Mouse (Mus musculus): ENCODE measurements around the gene Sstr5.

The Sstr5 gene

GRCm38 (mm10) chr17:25497013-25497412 lies at the start of gene Sstr5:
Gene Sstr5 (minus strand): TSS chr17:25497288.
- DNase-seq: peak; percentile 7

- DNase-seq: no peak
Observed at GRCm38 (mm10) chr17:25541768-25542167, 44.7 kb upstream of the Sstr5 start.

- DNase-seq: no peak
Observed at GRCm38 (mm10) chr17:25540731-25541130, 43.6 kb upstream of the Sstr5 start.

- DNase-seq: peak; percentile 20
Observed at GRCm38 (mm10) chr17:25538945-25539875, 42.1 kb upstream of the Sstr5 start.

GRCm38 (mm10) chr17:25530357-25531022 lies 33.4 kb upstream of the Sstr5 start:
- no peak for DNase-seq

- no peak for DNase-seq
Observed at GRCm38 (mm10) chr17:25522080-25522479, 25.0 kb upstream of the Sstr5 start.

- DNase-seq: no peak
Observed at GRCm38 (mm10) chr17:25520492-25520891, 23.4 kb upstream of the Sstr5 start.

- DNase-seq: no peak
Observed at GRCm38 (mm10) chr17:25519511-25519910, 22.4 kb upstream of the Sstr5 start.

GRCm38 (mm10) chr17:25518144-25518543 lies 21.1 kb upstream of the Sstr5 start:
- no peak for DNase-seq

- no peak for DNase-seq
Observed at GRCm38 (mm10) chr17:25516315-25516714, 19.2 kb upstream of the Sstr5 start.

GRCm38 (mm10) chr17:25514055-25514454 lies 17.0 kb upstream of the Sstr5 start:
- DNase-seq: no peak

- DNase-seq: no peak
Observed at GRCm38 (mm10) chr17:25511876-25512275, 14.8 kb upstream of the Sstr5 start.

GRCm38 (mm10) chr17:25510074-25510830 lies 13.2 kb upstream of the Sstr5 start:
- no peak for DNase-seq

GRCm38 (mm10) chr17:25508860-25509577 lies 11.9 kb upstream of the Sstr5 start:
- DNase-seq: peak; percentile 41

GRCm38 (mm10) chr17:25507799-25508198 lies 10.7 kb upstream of the Sstr5 start:
- peak; percentile 69 for DNase-seq

GRCm38 (mm10) chr17:25502599-25502998 lies 5.5 kb upstream of the Sstr5 start:
- no peak for DNase-seq

GRCm38 (mm10) chr17:25482092-25482491 lies 15.0 kb downstream of the Sstr5 start:
- DNase-seq: no peak

GRCm38 (mm10) chr17:25480820-25481219 lies 16.3 kb downstream of the Sstr5 start:
- DNase-seq: no peak

- no peak for DNase-seq
Observed at GRCm38 (mm10) chr17:25480152-25480551, 16.9 kb downstream of the Sstr5 start.

- DNase-seq: peak; percentile 67
Observed at GRCm38 (mm10) chr17:25475946-25476744, 20.9 kb downstream of the Sstr5 start.

- DNase-seq: peak; percentile 84
Observed at GRCm38 (mm10) chr17:25474330-25475077, 22.6 kb downstream of the Sstr5 start.
